Mouse (Mus musculus) forebrain, embryonic 11.5 days (tissue): ENCODE results near the gene Lrrc66. TPM values are rescaled to one million over a fixed set of nuclear protein-coding genes. Genes with fewer than 3 reads are reported as not detected.

Experiments
- ATAC-seq: fragments of 200-750 bp; cut with Nextera tagmentation; replicated peaks from 2 replicates; pipeline ENCODE4 v1.8.0; 2017; ENCODE audit warnings: moderate TSS enrichment; ENCODE audit not compliant: low FRiP score
- DNase-seq: peaks from one replicate; pipeline ENCODE4 v3.0.0-alpha.2; 2017; ENCODE audit warnings: low spot score
- H3K27ac ChIP-seq: fragments of 300-500 bp; sonication (generic); 2 replicates; pipeline ENCODE4 v1.5.1; 2014; ENCODE audit warnings: low read depth, low read length
- H3K27me3 ChIP-seq: fragments of 300-500 bp; sonication (generic); 2 replicates; pipeline ENCODE4 v1.6.1; 2014; ENCODE audit warnings: mild to moderate bottlenecking, low read length, mixed read lengths; ENCODE audit not compliant: control insufficient read depth, insufficient read depth
- H3K36me3 ChIP-seq: fragments of 300-500 bp; sonication (generic); 2 replicates; pipeline ENCODE4 v1.6.1; 2014; ENCODE audit warnings: mild to moderate bottlenecking, low read length, moderate library complexity, mixed read lengths; ENCODE audit not compliant: control insufficient read depth, insufficient read depth
- H3K4me1 ChIP-seq: fragments of 300-500 bp; sonication (generic); replicated peaks from 2 replicates; pipeline ENCODE4 v1.6.1; 2014; ENCODE audit warnings: low read length, mixed read lengths; ENCODE audit not compliant: control insufficient read depth, insufficient read depth
- H3K4me2 ChIP-seq: fragments of 300-500 bp; sonication (generic); 2 replicates; pipeline ENCODE4 v1.6.1; 2014; ENCODE audit warnings: low read depth, mild to moderate bottlenecking, low read length, moderate library complexity, mixed read lengths; ENCODE audit not compliant: severe bottlenecking
- H3K4me3 ChIP-seq: fragments of 300-500 bp; sonication (generic); 2 replicates; pipeline ENCODE4 v1.5.1; 2014; ENCODE audit warnings: low read depth, low read length
- H3K9ac ChIP-seq: fragments of 300-500 bp; sonication (generic); 2 replicates; pipeline ENCODE4 v1.6.1; 2014; ENCODE audit warnings: low read length
- H3K9me3 ChIP-seq: fragments of 300-500 bp; sonication (generic); 2 replicates; pipeline ENCODE4 v1.6.1; 2016; ENCODE audit warnings: low read length, mixed read lengths; ENCODE audit not compliant: control insufficient read depth
- WGBS: fragments of 180-500 bp; shearing (Covaris S2); extraction: QIAGEN DNeasy Blood & Tissue Kit; methylation state at CpG from one replicate; pipeline ENCODE4 v1.1.7; 2014; 5-methylcytosine and 5-hydroxymethylcytosine counted together
- polyA plus RNA-seq: library from polyadenylated mRNA; unstranded; fragments of >200 nt; fragmentation: Nextera tagmentation; extraction: Ambion mirVana; gene quantifications from 2 replicates; pipeline ENCODE4 v1.2.1, GENCODE M21; 2014

Gene Lrrc66
- polyA plus RNA-seq = not detected in 2 replicates

- Histone ChIP-seq H3K4me1 (peaks cover 6% of the 10 kb centered on the region; the same call in 1 of the 2 replicates), H3K4me3 (no peak within 1 kb of the TSS), H3K4me2 (no peak within 1 kb of the TSS), H3K27me3 (no peaks in the 10 kb centered on the region), H3K9ac (no peak within 1 kb of the TSS), H3K36me3 (peaks cover 5% of the 10 kb centered on the region; the same call in 1 of the 2 replicates), H3K27ac (no peak within 1 kb of the TSS), H3K9me3 (peaks cover 3% of the 10 kb centered on the region; the same call in 1 of the 2 replicates)
- WGBS = 74% methylated on average over 8 of the region's 8 CpGs
- no peak for DNase-seq
- no peak; the same call in 1 of the 2 replicates for ATAC-seq
These were observed at the start of gene Lrrc66 for GRCm38 (mm10) chr5:73632291-73632690. TSS of gene Lrrc66 (minus strand) at chr5:73632526.

GRCm38 (mm10) chr5:73676626-73677025 is 44.3 kb upstream of the Lrrc66 start:
- DNase-seq = no peak
- no peaks in the 10 kb centered on the region for H3K4me1 ChIP-seq
- no peaks in the 10 kb centered on the region for H3K9me3 ChIP-seq
- H3K4me3 ChIP-seq = no peak overlapping the region
- H3K9ac ChIP-seq = no peak overlapping the region
- no peak overlapping the region for H3K4me2 ChIP-seq
- no peak overlapping the region for H3K27ac ChIP-seq
- ATAC-seq = no peak
- H3K27me3 ChIP-seq = no peaks in the 10 kb centered on the region
- 67% methylated on average over 13 of the region's 13 CpGs for WGBS
- no peaks in the 10 kb centered on the region for H3K36me3 ChIP-seq

- H3K4me1 ChIP-seq = no peaks in the 10 kb centered on the region
- no peaks in the 10 kb centered on the region for H3K27me3 ChIP-seq
- H3K27ac ChIP-seq = no peak overlapping the region
- ATAC-seq (no peak), DNase-seq (no peak)
- H3K4me2 ChIP-seq = no peak overlapping the region
- no peak overlapping the region for H3K4me3 ChIP-seq
- no peaks in the 10 kb centered on the region for H3K36me3 ChIP-seq
- WGBS = 87% methylated on average over 3 of the region's 3 CpGs
- no peak overlapping the region for H3K9ac ChIP-seq
- H3K9me3 ChIP-seq = no peaks in the 10 kb centered on the region
These were observed 43.3 kb upstream of the Lrrc66 start for GRCm38 (mm10) chr5:73675604-73676003.

GRCm38 (mm10) chr5:73669386-73669785 is 37.1 kb upstream of the Lrrc66 start:
- Histone ChIP-seq H3K27ac (no peak overlapping the region), H3K4me1 (no peaks in the 10 kb centered on the region), H3K36me3 (no peaks in the 10 kb centered on the region), H3K9ac (no peak overlapping the region), H3K4me3 (no peak overlapping the region), H3K27me3 (no peaks in the 10 kb centered on the region), H3K4me2 (no peak overlapping the region), H3K9me3 (no peaks in the 10 kb centered on the region)
- DNase-seq (no peak), ATAC-seq (no peak)
- 49% methylated on average over 26 of the region's 26 CpGs for WGBS

GRCm38 (mm10) chr5:73667877-73668276 is 35.6 kb upstream of the Lrrc66 start:
- Histone ChIP-seq H3K27ac (no peak overlapping the region), H3K4me3 (no peak overlapping the region), H3K9ac (no peak overlapping the region), H3K9me3 (no peaks in the 10 kb centered on the region), H3K27me3 (no peaks in the 10 kb centered on the region), H3K4me2 (no peak overlapping the region), H3K36me3 (no peaks in the 10 kb centered on the region), H3K4me1 (no peaks in the 10 kb centered on the region)
- no peak for DNase-seq
- 90% methylated on average over 2 of the region's 2 CpGs for WGBS
- no peak for ATAC-seq

- DNase-seq (no peak), ATAC-seq (no peak)
- WGBS = 94% methylated on average over 2 of the region's 2 CpGs
These were observed 34.4 kb upstream of the Lrrc66 start for GRCm38 (mm10) chr5:73666695-73667094.

GRCm38 (mm10) chr5:73651855-73652201 is 19.5 kb upstream of the Lrrc66 start:
- H3K27me3 ChIP-seq = peaks cover 52% of the 10 kb centered on the region
- H3K4me1 ChIP-seq = peaks cover 14% of the 10 kb centered on the region; the same call in 1 of the 2 replicates
- 1% methylated on average over 4 of the region's 4 CpGs for WGBS
- no peaks in the 10 kb centered on the region for H3K9me3 ChIP-seq
- no peaks in the 10 kb centered on the region for H3K36me3 ChIP-seq
- no peak overlapping the region for H3K9ac ChIP-seq
- DNase-seq = peak; percentile 51
- H3K27ac ChIP-seq = no peak overlapping the region
- ATAC-seq = no peak
- peak overlapping the region; percentile 39 for H3K4me3 ChIP-seq
- peak overlapping the region; percentile 64 for H3K4me2 ChIP-seq

More at GRCm38 (mm10) chr5:73666695-73667094, 34.4 kb upstream of the Lrrc66 start:
- Histone ChIP-seq H3K4me1 (no peaks in the 10 kb centered on the region), H3K9ac (no peak overlapping the region), H3K4me3 (no peak overlapping the region), H3K27ac (no peak overlapping the region), H3K9me3 (no peaks in the 10 kb centered on the region), H3K27me3 (no peaks in the 10 kb centered on the region), H3K36me3 (no peaks in the 10 kb centered on the region), H3K4me2 (no peak overlapping the region)

- Histone ChIP-seq H3K27ac (no peak within 1 kb of the TSS), H3K27me3 (peaks cover 52% of the 10 kb centered on the region), H3K9ac (peak within 1 kb of the TSS; percentile 35), H3K4me1 (peaks cover 18% of the 10 kb centered on the region; the same call in 1 of the 2 replicates), H3K4me2 (peak within 1 kb of the TSS; percentile 64), H3K4me3 (peak within 1 kb of the TSS; percentile 39), H3K9me3 (no peaks in the 10 kb centered on the region), H3K36me3 (no peaks in the 10 kb centered on the region)
- ATAC-seq (peak; percentile 14), DNase-seq (peak; percentile 66)
- WGBS = under 1% methylated on average over 57 of the region's 57 CpGs
These were observed 18.9 kb upstream of the Lrrc66 start, which contains the start of gene Spata18 for GRCm38 (mm10) chr5:73651061-73651854. TSS of gene Spata18 (plus strand) at chr5:73651379.
